Mouse (Mus musculus): ENCODE measurements around the gene Tubb4b.

DNA sequence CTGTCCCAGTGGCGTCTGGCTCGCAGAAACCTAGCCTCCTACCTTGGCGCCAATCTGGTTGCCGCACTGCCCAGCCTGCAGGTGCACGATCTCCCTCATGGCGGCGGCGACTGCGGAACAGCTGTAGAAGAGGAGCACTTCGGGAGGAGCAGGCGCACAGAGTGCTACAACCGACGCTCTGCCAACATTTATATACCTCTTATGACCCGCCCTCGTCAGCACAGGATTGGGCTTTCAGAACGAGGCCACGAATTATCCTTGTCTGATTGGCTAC, at the start of gene Tubb4b:
- TF ChIP-seq CTCF (conservative IDR thresholded peaks at IDR 0.05 in 1 of 2, IDR thresholded peaks at IDR 0.05 in 1 of 2; ENCODE audit: low read depth in 2 of 2, low read length in 2 of 2) (no peak), POLR2AphosphoS2 (IDR thresholded peaks at IDR 0.05; ENCODE audit: low read depth, low read length) (peak; percentile 98), NRF1 (IDR thresholded peaks at IDR 0.05; ENCODE audit: low read depth, low read length) (peak; percentile 80), KAT2A (IDR thresholded peaks at IDR 0.05; ENCODE audit: insufficient replicate concordance, low read length) (0 out of 2 replicates have a peak, but pooled peaks have one; percentile 61), EP300 (IDR thresholded peaks at IDR 0.05; ENCODE audit: low read length) (no peak), MAZ (IDR thresholded peaks at IDR 0.05; ENCODE audit: low read depth, low read length) (no peak)

All from CH12.LX (cell line).